Mouse (Mus musculus) megakaryocyte, adult 5-6 weeks (primary cell): ENCODE measurements around the gene Psmd12. TPM values are rescaled to one million over a fixed set of nuclear protein-coding genes. Genes with fewer than 3 reads are reported as not detected.
"Not testable (repeated sequence)": the region's sequence is repeated elsewhere in the genome, so short reads cannot be mapped to it uniquely, and the experiment has no call there.

Source experiments
- ATAC-seq: 2 replicates; pipeline ENCODE4 v1.8.0; 2016; ENCODE audit warnings: mild to moderate bottlenecking, inconsistent platforms; ENCODE audit not compliant: poor library complexity, severe bottlenecking
- total RNA-seq, 2 experiments: library from RNA; stranded (forward) in 1 of 2; stranded (reverse) in 1 of 2; fragments of 153-499, 151-499 nt in 1 of 2; fragments of 221-1000, 200-1000 nt in 1 of 2; gene quantifications; 2 replicates each; pipeline versions ENCODE4 v1.2.3 to v1.2.4; 2015 to 2017

The Psmd12 gene
- total RNA-seq, 2 experiments from 2014 or later = 65.5 to 86.4 TPM

- ATAC-seq = no peak
Observed at GRCm38 (mm10) chr11:107458986-107459385, 20.3 kb upstream of the Psmd12 start.

DNA sequence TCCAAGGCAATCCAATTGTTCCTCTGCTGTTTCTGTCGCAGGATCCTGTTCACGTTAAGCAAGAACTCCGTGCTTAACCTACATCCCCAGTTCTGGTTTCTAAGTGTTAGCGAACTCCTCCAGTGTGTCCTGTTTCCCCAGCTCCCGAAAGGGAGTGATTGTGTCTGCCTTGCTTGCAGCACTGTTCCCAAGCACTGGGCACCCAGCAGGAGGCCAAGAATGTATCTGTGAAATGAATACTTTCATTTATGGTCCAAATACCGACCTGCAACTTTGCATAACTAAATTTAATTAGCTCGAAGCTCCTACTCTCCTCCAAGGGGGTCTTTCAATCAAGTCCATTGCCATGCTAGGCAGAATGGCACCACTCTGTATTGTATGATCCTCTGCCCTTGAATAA lies 19.5 kb upstream of the Psmd12 start:
- no peak for ATAC-seq

DNA sequence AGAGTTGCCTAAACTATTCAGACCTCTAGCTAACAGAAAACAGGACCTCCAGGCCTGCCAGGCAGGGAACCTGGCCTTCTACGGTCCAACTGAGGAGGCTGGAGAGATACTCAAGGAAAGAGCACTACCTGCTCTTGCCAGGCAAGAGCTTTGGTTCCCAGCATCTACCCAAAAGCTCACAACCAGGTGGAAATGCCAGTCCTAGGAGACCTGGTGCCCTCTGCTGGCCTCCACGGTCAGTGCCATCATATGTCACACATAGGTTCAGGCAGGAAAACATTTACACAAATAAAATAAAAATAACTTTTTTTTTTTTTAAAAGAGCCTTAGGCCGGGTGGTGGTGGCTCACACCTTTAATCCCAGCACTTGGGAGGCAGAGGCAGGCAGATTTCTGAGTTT lies 16.8 kb upstream of the Psmd12 start:
- no peak for ATAC-seq

DNA sequence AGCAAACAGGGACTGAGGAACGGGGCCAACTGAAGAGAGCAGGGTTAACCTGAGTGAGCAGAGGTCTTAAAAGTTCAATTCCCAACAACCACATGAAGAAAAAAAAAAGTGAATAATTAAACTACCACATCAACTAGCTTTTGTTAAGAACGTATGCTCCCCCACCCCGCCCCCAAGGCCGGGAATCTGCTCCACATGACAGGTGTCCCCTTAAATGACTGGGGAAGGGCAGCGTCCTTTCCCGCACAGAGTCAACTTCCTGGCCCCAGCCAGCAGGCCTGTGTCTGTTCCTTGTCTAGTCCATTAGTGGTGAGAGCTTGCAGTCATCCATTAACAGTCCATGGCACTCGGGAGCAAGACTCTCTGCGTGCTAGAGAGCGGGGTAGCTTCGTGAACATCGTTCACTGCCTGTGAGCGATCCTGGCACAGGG lies 16.0 kb upstream of the Psmd12 start:
- no peak for ATAC-seq

GRCm38 (mm10) chr11:107464141-107464540 lies 15.1 kb upstream of the Psmd12 start:
- ATAC-seq = no peak

- no peak for ATAC-seq
Observed at GRCm38 (mm10) chr11:107465041-107465440, 14.2 kb upstream of the Psmd12 start.

DNA sequence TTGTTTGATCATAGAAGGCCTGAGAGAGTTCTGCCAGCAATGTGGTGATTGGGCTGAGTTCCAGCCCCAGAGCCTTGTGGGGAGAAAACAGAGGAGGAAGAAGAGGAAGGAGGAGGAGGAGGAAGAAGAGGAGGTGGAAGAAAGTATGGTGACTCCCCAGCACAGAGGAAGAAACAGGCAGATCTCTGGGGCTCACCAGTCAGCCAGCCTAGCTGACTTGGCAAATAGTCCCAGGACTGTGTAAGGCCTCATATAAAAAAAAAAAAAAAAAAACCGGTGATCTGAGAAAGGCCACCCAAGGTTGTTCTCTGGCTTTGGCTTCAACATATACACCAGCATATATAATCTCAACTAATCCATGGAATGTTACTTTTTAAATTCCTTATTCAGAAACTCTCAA lies 13.3 kb upstream of the Psmd12 start:
- no peak for ATAC-seq

DNA sequence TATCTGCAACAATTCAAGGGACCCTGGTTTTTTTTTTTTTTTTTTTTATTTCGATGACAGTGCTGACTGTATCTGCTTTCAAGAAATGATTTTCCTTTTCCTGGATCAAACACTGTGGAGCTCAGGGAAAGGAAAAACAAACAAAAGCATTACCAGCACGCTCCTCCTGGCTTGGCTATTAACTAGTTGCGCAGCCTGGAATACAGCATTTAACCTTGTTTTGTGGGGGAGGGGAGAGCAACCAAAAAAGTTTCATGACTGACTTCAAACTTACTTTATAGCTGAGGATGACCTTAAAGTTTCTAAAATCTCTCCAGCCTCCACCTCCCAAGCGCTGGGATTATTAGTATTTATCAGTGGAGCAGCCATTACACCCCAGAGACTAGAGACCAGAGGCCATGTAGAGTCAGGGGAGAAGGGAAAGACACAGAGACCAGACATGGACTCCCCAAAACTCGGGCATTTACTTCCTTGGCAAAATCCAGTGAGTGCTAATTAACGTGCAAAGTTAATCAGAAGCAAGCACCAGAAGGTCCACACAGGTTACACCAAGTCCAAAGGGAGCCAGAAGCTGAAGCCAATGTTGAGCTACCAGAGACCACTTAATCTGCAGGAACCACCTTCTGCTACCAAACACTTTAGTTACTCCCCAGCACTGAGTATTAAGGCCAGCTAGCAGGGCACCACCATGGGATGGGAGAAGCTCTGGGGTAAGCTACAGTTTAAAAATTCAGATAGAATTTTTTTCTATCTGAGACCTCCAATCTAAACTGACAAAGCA lies 12.5 kb upstream of the Psmd12 start:
- ATAC-seq = no peak

DNA sequence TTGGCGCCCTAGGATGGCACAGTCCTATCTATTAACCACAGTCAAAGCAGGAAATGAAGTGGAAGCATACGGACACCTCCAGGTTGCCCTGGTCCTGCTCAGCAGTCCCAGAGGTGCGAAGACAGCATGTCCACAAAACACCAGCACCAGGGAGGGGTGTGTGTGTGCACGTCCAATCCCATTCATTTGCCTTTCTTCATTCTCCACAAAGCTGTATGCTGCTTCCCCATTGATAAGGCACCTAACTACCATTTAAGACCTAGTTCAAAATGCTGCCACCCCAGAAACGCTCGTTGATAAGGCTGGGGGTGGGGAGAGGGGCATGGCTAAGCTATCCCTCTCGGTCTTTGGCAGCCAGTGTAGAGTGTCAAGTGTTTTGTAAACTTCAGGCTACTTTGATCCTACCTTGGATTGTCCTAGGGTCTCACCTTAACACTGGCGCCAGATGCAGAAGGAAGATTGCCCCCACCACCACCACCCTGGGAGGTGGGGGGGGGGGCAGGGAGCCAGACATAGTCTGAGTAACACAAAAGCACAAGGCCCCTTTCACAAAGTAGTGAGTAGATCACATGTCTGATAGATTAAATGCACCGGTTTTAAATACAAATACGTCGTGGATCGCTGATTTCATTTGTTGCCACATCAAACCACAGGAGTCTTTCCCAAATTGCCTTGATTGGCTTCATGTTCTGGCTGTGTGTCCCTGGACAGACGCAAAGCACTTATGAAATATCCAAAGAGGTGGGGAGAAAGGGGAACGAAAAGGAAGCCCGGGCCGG lies 10.8 kb upstream of the Psmd12 start:
- ATAC-seq = 0 out of 2 replicates have a peak, but pooled peaks have one; percentile 1

DNA sequence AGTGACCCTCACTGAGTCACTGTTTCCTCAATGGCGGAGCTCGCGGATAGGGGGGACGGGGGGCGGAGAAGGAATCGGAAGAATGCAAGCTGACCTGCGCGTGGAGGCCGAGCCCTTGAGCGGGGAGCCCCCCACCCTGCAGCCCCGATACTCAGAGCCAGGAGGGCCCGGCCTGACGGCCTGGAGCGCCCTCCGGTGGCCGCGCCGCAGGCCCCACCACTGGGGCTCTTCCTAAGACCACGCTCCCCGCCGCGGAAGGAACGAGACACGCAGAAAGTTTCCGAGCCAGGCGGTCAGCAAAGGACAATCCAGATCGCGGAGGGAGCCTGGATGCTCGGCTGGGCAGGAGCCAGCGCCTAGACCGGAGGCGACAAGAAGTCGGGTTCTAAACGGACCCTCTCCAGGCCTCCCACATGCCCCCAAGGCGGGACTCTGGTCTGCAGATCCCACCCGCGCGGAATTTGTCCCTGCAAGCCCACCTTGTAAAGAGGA lies 10.2 kb upstream of the Psmd12 start:
- peak; percentile 37 for ATAC-seq

DNA sequence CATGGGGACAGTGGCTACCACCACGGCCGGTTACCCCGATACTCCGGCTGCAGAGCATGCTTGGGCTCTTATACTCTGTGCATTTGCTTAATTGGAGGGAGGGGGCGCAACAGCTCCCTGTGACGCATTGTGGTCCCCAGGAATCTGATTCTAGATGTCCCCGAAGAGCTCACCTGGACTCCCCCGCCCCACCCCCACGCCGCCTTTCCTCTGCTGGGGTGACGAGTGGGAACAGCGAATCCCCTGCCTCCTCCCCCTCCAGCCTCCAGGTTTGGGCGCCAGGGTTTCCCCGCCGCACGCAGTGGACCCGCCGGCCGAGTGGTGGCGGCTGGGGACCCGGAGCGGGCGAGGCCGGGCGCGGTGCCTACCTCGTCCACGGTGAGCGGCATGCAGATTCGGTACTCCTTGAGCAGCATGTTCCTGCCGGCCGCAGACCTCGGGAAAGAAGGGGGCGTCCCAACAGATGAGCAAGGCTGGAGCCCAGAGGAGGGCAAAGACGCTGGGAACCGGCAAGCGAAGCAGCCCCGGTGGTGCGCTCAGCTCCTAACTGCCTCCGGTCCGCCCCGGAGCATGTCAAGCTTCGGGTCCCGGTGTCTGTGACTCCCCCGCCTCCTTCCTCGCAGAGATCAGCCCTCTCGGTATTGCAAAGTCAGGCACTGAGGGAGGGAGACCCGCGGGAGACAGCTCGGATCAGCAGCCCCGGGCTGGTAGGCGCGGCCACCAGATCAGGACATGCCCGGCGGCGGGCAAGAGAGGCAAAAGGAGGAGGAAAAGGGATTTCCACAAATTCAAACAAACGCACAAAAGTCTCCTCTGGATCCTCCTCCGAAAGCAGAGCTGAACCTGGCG lies 9.5 kb upstream of the Psmd12 start:
- ATAC-seq = peak; percentile 22

- peak; percentile 72 for ATAC-seq
Observed at GRCm38 (mm10) chr11:107470521-107471041, 8.7 kb upstream of the Psmd12 start, which contains the start of gene Pitpnc1. Pitpnc1 (minus strand) TSS chr11:107470699.

DNA sequence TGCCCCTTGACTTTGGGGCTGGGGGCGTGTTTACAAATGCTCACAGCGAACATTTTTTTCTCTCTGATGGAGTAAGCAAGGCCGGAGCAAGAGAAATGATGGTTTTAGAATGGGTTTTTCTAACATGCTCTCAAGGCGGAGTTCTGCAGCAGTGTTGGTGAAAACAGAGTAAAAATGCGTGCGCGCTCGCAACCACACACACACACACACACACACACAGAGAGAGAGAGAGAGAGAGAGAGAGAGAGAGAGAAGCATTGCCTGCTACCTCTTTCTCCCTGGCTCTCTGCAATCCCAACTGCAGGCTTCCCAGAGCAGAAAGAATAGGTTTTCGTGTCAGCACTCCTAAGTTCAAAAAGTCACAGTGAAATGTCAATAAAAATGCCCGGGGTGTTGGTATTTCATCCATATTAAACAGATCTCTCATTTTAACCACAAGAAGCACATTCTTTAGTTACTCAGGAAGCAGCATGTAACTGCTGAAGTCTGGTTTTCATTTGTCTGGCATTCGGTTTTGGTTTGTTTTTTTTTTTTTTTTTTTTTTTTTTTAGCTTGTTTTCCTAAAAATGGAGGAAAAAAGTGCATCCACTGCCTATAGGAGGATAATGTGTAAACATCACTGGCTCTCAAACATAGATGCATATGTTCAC lies 8.1 kb upstream of the Psmd12 start:
- no peak for ATAC-seq

GRCm38 (mm10) chr11:107472304-107472703 lies 7.0 kb upstream of the Psmd12 start:
- ATAC-seq = no peak

- peak; percentile 51 for ATAC-seq
Observed at GRCm38 (mm10) chr11:107473137-107473820, 6.0 kb upstream of the Psmd12 start.

- ATAC-seq = no peak
Observed at GRCm38 (mm10) chr11:107479862-107480203, 549 bp downstream of the Psmd12 start.

- ATAC-seq = no peak
Observed at GRCm38 (mm10) chr11:107484341-107484740, 5.1 kb downstream of the Psmd12 start.

DNA sequence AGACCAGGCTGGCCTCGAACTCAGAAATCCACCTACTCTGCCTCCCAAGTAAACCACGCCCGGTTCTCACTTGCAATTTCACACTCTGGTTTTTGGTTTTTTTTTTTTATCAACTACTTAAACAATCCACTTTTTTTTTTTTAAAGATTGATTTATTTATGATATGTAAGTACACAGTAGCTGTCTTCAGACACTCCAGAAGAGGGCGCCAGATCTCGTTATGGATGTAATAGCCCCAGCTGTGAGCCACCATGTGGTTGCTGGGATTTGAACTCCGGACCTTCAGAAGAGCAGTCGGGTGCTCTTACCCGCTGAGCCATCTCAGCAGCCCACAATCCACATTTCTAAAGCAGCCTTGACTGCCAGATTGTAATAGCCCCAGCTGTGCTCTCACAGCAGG lies 23.5 kb downstream of the Psmd12 start:
- ATAC-seq = no peak

DNA sequence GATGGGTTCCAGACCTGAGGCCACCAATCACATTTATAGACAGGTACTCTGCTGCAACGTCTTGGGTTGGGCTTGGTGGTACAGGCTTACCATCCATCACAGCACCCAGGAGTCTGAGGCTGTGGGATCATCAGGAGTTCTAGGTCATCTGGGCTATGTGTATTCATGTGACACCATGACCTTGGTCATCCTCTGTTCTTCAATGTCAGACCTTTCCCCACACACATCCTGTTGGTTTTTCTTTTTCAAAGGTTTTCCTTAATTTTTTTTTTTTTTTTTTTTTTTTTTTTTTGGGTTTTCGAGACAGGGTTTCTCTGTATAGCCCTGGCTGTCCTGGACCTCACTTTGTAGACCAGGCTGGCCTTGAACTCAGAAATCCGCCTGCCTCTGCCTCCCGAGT lies 25.1 kb downstream of the Psmd12 start:
- not testable (repeated sequence) for ATAC-seq

DNA sequence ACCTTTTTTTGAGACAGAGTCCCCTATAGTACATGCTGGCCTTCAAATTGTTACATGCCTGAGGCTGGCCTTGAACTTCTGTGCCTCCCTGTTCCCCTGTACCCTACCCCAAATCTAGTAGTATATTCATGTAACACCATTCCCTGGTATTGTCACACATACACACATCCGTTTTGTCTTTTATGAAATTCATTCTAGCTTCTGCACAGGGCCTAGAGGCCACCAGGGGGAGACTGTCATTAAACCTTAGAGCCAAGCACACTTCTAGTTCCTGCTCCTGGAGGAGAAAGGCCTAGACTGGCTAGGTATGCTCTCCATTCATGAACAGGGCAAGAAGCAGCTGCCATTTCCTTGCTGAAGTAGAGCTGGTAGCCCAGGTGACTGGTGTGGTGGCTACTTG lies 27.0 kb downstream of the Psmd12 start:
- peak; percentile 49; the same call in 1 of the 2 replicates for ATAC-seq
